In the genomic region with DNA sequence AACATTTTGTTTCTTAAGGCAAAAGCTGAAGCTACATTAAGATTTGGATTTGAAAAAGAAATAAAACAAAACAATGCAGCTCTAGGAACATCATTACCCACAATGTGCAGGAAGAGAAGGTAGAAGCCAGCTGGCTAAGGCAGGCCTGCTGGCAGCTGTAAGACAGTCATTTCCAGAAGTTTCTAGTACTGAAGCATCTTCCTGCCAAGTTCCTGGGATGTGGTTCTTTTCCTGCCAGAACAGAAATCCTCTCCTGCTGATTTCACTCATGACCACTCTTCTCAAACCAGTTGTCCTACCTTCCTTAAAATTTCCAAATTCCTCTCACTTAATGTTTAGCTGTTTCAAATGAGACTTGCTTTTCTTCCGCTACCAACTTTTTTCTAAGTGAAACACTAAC, we compare ENCODE assay signal across 22 mouse cellular contexts. TPM values are rescaled to one million over a fixed set of nuclear protein-coding genes. Genes with fewer than 3 reads are reported as not detected.
DNase-seq lines count a peak whose midpoint lies in the region; ATAC-seq and TF ChIP-seq lines count a peak whose summit lies in the region.
"Had no signal": no experiment of that assay in that cellular context is flagged by ENCODE, and none has a peak within 500 bp of the region (broad histone marks: within the 10 kb centered on the region; RNA-seq: fewer than 3 reads in every experiment).

No protein-coding gene starts in this region.

- TF ChIP-seq CTCF in brain, embryonic 14.5 days (IDR thresholded peaks at IDR 0.05; ENCODE audit: borderline replicate concordance, extremely low read depth, insufficient read depth, insufficient read length) = no peak

- H3K9ac ChIP-seq in limb, embryonic 14.5 days (ENCODE audit: low read depth, low read length, severe bottlenecking) = no peak overlapping the region
- H3K9ac ChIP-seq: limb, embryonic 13.5 days had no signal

- peak; percentile 7 for DNase-seq in gastrocnemius, postnatal 14 days
- DNase-seq in gastrocnemius, adult 8-10 months (ENCODE audit: low spot score in 2 of 2) = no peak
- DNase-seq in limb, embryonic 14.5 days (ENCODE audit: low spot score) = peak; percentile 26
- DNase-seq in limb, embryonic 10.5 days (ENCODE audit: low spot score) = no peak
- peak; percentile 8 for DNase-seq in brain, embryonic 14.5 days (ENCODE audit: low read depth)
- peak; percentile 29 for DNase-seq in skeletal muscle tissue, adult 2 months (ENCODE audit: low read depth, low spot score)
- no peak for DNase-seq in layer of hippocampus, postnatal 36 days
- DNase-seq: kidney, adult 18-20 months; kidney, postnatal 10 days; spleen, adult 18-20 months had no signal

- no peak overlapping the region for H3K4me2 ChIP-seq in limb, embryonic 14.5 days (replicated peaks; ENCODE audit: low read depth, low read length, severe bottlenecking)
- H3K4me2 ChIP-seq: limb, embryonic 13.5 days had no signal

- H3K4me3 ChIP-seq in limb, embryonic 14.5 days (replicated peaks; ENCODE audit: low read length) = no peak overlapping the region
- no peak overlapping the region for H3K4me3 ChIP-seq in limb, embryonic 10.5 days
- H3K4me3 ChIP-seq: limb, embryonic 13.5 days; megakaryocyte, embryonic 14.5 days had no signal

- no peak for ATAC-seq in limb, embryonic 14.5 days (ENCODE audit: low FRiP score, low read depth)

- WGBS in limb, embryonic 14.5 days = 95% methylated on average over 1 of the region's 1 CpGs
- 82% methylated on average over 1 of the region's 1 CpGs for WGBS in limb, embryonic 10.5 days

- no peak for TF ChIP-seq POLR2A in limb, embryonic 14.5 days (IDR thresholded peaks at IDR 0.05; ENCODE audit: borderline replicate concordance, extremely low read depth, insufficient read depth, insufficient read length)
- no peak for TF ChIP-seq POLR2A in brain, embryonic 14.5 days (IDR thresholded peaks at IDR 0.05; ENCODE audit: borderline replicate concordance, extremely low read depth, insufficient read depth, insufficient read length, poor library complexity, severe bottlenecking)

- intact Hi-C loops in gastrocnemius, postnatal 14 days (cut with DNase I; ENCODE audit: low total_unique reads) = no loop called here

- H3K4me1 ChIP-seq in limb, embryonic 14.5 days (ENCODE audit: control insufficient read depth, insufficient read depth, low read length) = no peaks in the 10 kb centered on the region
- no peaks in the 10 kb centered on the region for H3K4me1 ChIP-seq in limb, embryonic 10.5 days
- H3K4me1 ChIP-seq: limb, embryonic 13.5 days; megakaryocyte, embryonic 14.5 days had no signal

- H3K27ac ChIP-seq in limb, embryonic 14.5 days (replicated peaks; ENCODE audit: low read depth, low read length) = no peak overlapping the region
- H3K27ac ChIP-seq in limb, embryonic 10.5 days = no peak overlapping the region
- H3K27ac ChIP-seq: limb, embryonic 13.5 days had no signal

- H3K27me3 ChIP-seq in limb, embryonic 14.5 days (ENCODE audit: control insufficient read depth, insufficient read depth, low read length) = no peaks in the 10 kb centered on the region
- no peaks in the 10 kb centered on the region for H3K27me3 ChIP-seq in limb, embryonic 10.5 days (ENCODE audit: low read depth, poor library complexity, severe bottlenecking)
- H3K27me3 ChIP-seq: limb, embryonic 13.5 days; megakaryocyte, embryonic 14.5 days had no signal

- H3K9me3 ChIP-seq in limb, embryonic 14.5 days (ENCODE audit: control insufficient read depth, low read length) = no peaks in the 10 kb centered on the region
- no peaks in the 10 kb centered on the region for H3K9me3 ChIP-seq in limb, embryonic 10.5 days (replicated peaks)
- H3K9me3 ChIP-seq: limb, embryonic 13.5 days; megakaryocyte, embryonic 14.5 days had no signal

- no peaks in the 10 kb centered on the region for H3K36me3 ChIP-seq in limb, embryonic 14.5 days (ENCODE audit: control insufficient read depth, insufficient read depth, low read length)
- no peaks in the 10 kb centered on the region for H3K36me3 ChIP-seq in limb, embryonic 10.5 days
- H3K36me3 ChIP-seq: limb, embryonic 13.5 days had no signal

RNA-seq across cellular contexts. Expression of gene Olfr986, which starts 14.3 kb away (rescaled TPM):
- not detected for total RNA-seq in gastrocnemius, postnatal 14 days (2021)
- not detected for total RNA-seq in gastrocnemius, adult 8-10 months (2022)
- not detected in 2 replicates for polyA plus RNA-seq in limb, embryonic 14.5 days (2012; rRNA removed)
- polyA plus RNA-seq in limb, embryonic 14.5 days (2014; fragmentation: Nextera tagmentation; extraction: Ambion mirVana) = not detected in 2 replicates
- not detected in 2 replicates for polyA plus RNA-seq in limb, embryonic 10.5 days (2016; fragmentation: Nextera tagmentation; extraction: Ambion mirVana)
- not detected in 2 replicates for polyA plus RNA-seq in brain, embryonic 14.5 days (2012; rRNA removed)
- total RNA-seq in layer of hippocampus, postnatal 36 days (2021) = not detected
- total RNA-seq: left cerebral cortex, adult 8-10 months had no signal
- polyA plus RNA-seq: embryonic facial prominence, embryonic 11.5 days; gonadal fat pad, adult 2 months; heart, postnatal 0 days; liver, embryonic 16.5 days; neural tube, embryonic 11.5 days; stomach, embryonic 14.5 days; thymus, postnatal 0 days had no signal

RNA-seq across cellular contexts. Expression of gene Tmem225, which starts 18.5 kb away (rescaled TPM):
- not detected for total RNA-seq in gastrocnemius, postnatal 14 days (2021)
- total RNA-seq in gastrocnemius, adult 8-10 months (2022) = not detected
- not detected in 2 replicates for polyA plus RNA-seq in limb, embryonic 14.5 days (2012; rRNA removed)
- not detected in 2 replicates for polyA plus RNA-seq in limb, embryonic 14.5 days (2014; fragmentation: Nextera tagmentation; extraction: Ambion mirVana)
- polyA plus RNA-seq in limb, embryonic 10.5 days (2016; fragmentation: Nextera tagmentation; extraction: Ambion mirVana) = not detected in 2 replicates
- polyA plus RNA-seq in brain, embryonic 14.5 days (2012; rRNA removed) = not detected in 2 replicates
- not detected for total RNA-seq in layer of hippocampus, postnatal 36 days (2021)
- total RNA-seq: ES-E14; layer of hippocampus, adult 8-10 months; left cerebral cortex, adult 8-10 months had no signal
- polyA plus RNA-seq: embryonic facial prominence, embryonic 11.5 days; gonadal fat pad, adult 2 months; heart, postnatal 0 days; limb, embryonic 13.5 days; liver, embryonic 16.5 days; neural tube, embryonic 11.5 days; stomach, embryonic 14.5 days; thymus, postnatal 0 days had no signal

RNA-seq across cellular contexts. Expression of gene Zfp202, which starts 25.7 kb away (rescaled TPM):
- total RNA-seq in gastrocnemius, postnatal 14 days (2021) = 1 to 10 TPM; 1.9 to 3.0 TPM
- 1 to 10 TPM; 1.6 to 2.1 (median 1.8) TPM for total RNA-seq in gastrocnemius, adult 8-10 months (2022)
- polyA plus RNA-seq in limb, embryonic 14.5 days (2012; rRNA removed) = 5.6 and 6.3 TPM in 2 replicates
- polyA plus RNA-seq in limb, embryonic 14.5 days (2014; fragmentation: Nextera tagmentation; extraction: Ambion mirVana) = 6.3 and 6.7 TPM in 2 replicates
- 7.5 and 8.4 TPM in 2 replicates for polyA plus RNA-seq in limb, embryonic 10.5 days (2016; fragmentation: Nextera tagmentation; extraction: Ambion mirVana)
- polyA plus RNA-seq in brain, embryonic 14.5 days (2012; rRNA removed) = 6.7 and 9.4 TPM in 2 replicates
- 1 to 10 TPM; 3.7 to 4.2 TPM for total RNA-seq in layer of hippocampus, postnatal 36 days (2021)

RNA-seq across cellular contexts. Expression of gene Olfr985, which starts 36.5 kb away (rescaled TPM):
- total RNA-seq in gastrocnemius, postnatal 14 days (2021) = not detected
- not detected for total RNA-seq in gastrocnemius, adult 8-10 months (2022)
- polyA plus RNA-seq in limb, embryonic 14.5 days (2012; rRNA removed) = not detected in 2 replicates
- not detected in 2 replicates for polyA plus RNA-seq in limb, embryonic 14.5 days (2014; fragmentation: Nextera tagmentation; extraction: Ambion mirVana)
- not detected in 2 replicates for polyA plus RNA-seq in limb, embryonic 10.5 days (2016; fragmentation: Nextera tagmentation; extraction: Ambion mirVana)
- polyA plus RNA-seq in brain, embryonic 14.5 days (2012; rRNA removed) = 0.07 TPM in 1 of 2 replicates, not detected in the other
- not detected for total RNA-seq in layer of hippocampus, postnatal 36 days (2021)
- total RNA-seq: layer of hippocampus, adult 8-10 months; left cerebral cortex, adult 8-10 months had no signal
- polyA plus RNA-seq: embryonic facial prominence, embryonic 11.5 days; gonadal fat pad, adult 2 months; heart, postnatal 0 days; limb, embryonic 13.5 days; liver, embryonic 16.5 days; neural tube, embryonic 11.5 days; stomach, embryonic 14.5 days; thymus, postnatal 0 days had no signal

RNA-seq across cellular contexts. Expression of gene Olfr984, which starts 52.4 kb away (rescaled TPM):
- not detected for total RNA-seq in gastrocnemius, postnatal 14 days (2021)
- total RNA-seq in gastrocnemius, adult 8-10 months (2022) = not detected
- polyA plus RNA-seq in limb, embryonic 14.5 days (2012; rRNA removed) = not detected in 2 replicates
- not detected in 2 replicates for polyA plus RNA-seq in limb, embryonic 14.5 days (2014; fragmentation: Nextera tagmentation; extraction: Ambion mirVana)
- not detected in 2 replicates for polyA plus RNA-seq in limb, embryonic 10.5 days (2016; fragmentation: Nextera tagmentation; extraction: Ambion mirVana)
- polyA plus RNA-seq in brain, embryonic 14.5 days (2012; rRNA removed) = not detected in 2 replicates
- not detected for total RNA-seq in layer of hippocampus, postnatal 36 days (2021)
- total RNA-seq: left cerebral cortex, adult 8-10 months had no signal
- polyA plus RNA-seq: embryonic facial prominence, embryonic 11.5 days; gonadal fat pad, adult 2 months; heart, postnatal 0 days; limb, embryonic 13.5 days; liver, embryonic 16.5 days; neural tube, embryonic 11.5 days; stomach, embryonic 14.5 days; thymus, postnatal 0 days had no signal

Comparison
In these comparisons a context has a peak if more than half of its experiments do, and no peak if none do; other contexts are left out.
1. DNase-seq: peak in gastrocnemius, postnatal 14 days (single experiment), limb, embryonic 14.5 days (single experiment), brain, embryonic 14.5 days (single experiment) and skeletal muscle tissue, adult 2 months (single experiment); none in gastrocnemius, adult 8-10 months (0 of 2), limb, embryonic 10.5 days (single experiment) and layer of hippocampus, postnatal 36 days (0 of 2).